Mouse (Mus musculus) neural tube, embryonic 12.5 days (tissue): ENCODE measurements around the gene Ttll1. TPM values are rescaled to one million over a fixed set of nuclear protein-coding genes. Genes with fewer than 3 reads are reported as not detected.

Experiments used
- ATAC-seq: fragments of 200-750 bp; cut with Nextera tagmentation; 2 replicates; pipeline ENCODE4 v1.8.0; 2017; ENCODE audit warnings: low read depth, mild to moderate bottlenecking, moderate TSS enrichment, moderate library complexity; ENCODE audit not compliant: low FRiP score
- H3K27ac ChIP-seq: fragments of 300-500 bp; sonication (generic); 2 replicates; pipeline ENCODE4 v1.5.1; 2016
- H3K27me3 ChIP-seq: fragments of 300-500 bp; sonication (generic); replicated peaks from 2 replicates; pipeline ENCODE4 v1.6.1; 2016; ENCODE audit warnings: mild to moderate bottlenecking
- H3K36me3 ChIP-seq: fragments of 300-500 bp; sonication (generic); 2 replicates; pipeline ENCODE4 v1.6.1; 2016; ENCODE audit warnings: mild to moderate bottlenecking
- H3K4me1 ChIP-seq: fragments of 300-500 bp; sonication (generic); 2 replicates; pipeline ENCODE4 v1.6.1; 2016
- H3K4me2 ChIP-seq: fragments of 300-500 bp; sonication (generic); replicated peaks from 2 replicates; pipeline ENCODE4 v1.6.1; 2016; ENCODE audit warnings: mild to moderate bottlenecking
- H3K4me3 ChIP-seq: fragments of 300-500 bp; sonication (generic); 2 replicates; pipeline ENCODE4 v1.5.1; 2016
- H3K9ac ChIP-seq: fragments of 300-500 bp; sonication (generic); 2 replicates; pipeline ENCODE4 v1.6.1; 2016; ENCODE audit warnings: mild to moderate bottlenecking
- H3K9me3 ChIP-seq: fragments of 300-500 bp; sonication (generic); 2 replicates; pipeline ENCODE4 v1.6.1; 2016; ENCODE audit warnings: mild to moderate bottlenecking
- WGBS: fragments of 180-500 bp; shearing (Covaris S2); methylation state at CpG from one replicate; pipeline ENCODE4 v1.1.7; 2016; 5-methylcytosine and 5-hydroxymethylcytosine counted together
- polyA plus RNA-seq: library from polyadenylated mRNA; unstranded; fragments of >200 nt; fragmentation: Nextera tagmentation; extraction: Ambion mirVana; gene quantifications from 2 replicates; pipeline ENCODE4 v1.2.1, GENCODE M21; 2016

Ttll1 gene
- polyA plus RNA-seq, 1 experiment from 2014 or later: 77.8 TPM

- H3K27ac ChIP-seq: no peak overlapping the region
- no peaks in the 10 kb centered on the region for H3K36me3 ChIP-seq
- H3K4me2 ChIP-seq: no peak overlapping the region
- WGBS: 25% methylated on average over 5 of the region's 5 CpGs
- no peaks in the 10 kb centered on the region for H3K9me3 ChIP-seq
- H3K27me3 ChIP-seq: peaks cover 4% of the 10 kb centered on the region; the same call in 1 of the 2 replicates
- no peaks in the 10 kb centered on the region for H3K4me1 ChIP-seq
- no peak for ATAC-seq
- H3K4me3 ChIP-seq: no peak overlapping the region
- H3K9ac ChIP-seq: no peak overlapping the region
Observed at GRCm38 (mm10) chr15:83474466-83474836, 36.2 kb downstream of the Ttll1 start.

DNA sequence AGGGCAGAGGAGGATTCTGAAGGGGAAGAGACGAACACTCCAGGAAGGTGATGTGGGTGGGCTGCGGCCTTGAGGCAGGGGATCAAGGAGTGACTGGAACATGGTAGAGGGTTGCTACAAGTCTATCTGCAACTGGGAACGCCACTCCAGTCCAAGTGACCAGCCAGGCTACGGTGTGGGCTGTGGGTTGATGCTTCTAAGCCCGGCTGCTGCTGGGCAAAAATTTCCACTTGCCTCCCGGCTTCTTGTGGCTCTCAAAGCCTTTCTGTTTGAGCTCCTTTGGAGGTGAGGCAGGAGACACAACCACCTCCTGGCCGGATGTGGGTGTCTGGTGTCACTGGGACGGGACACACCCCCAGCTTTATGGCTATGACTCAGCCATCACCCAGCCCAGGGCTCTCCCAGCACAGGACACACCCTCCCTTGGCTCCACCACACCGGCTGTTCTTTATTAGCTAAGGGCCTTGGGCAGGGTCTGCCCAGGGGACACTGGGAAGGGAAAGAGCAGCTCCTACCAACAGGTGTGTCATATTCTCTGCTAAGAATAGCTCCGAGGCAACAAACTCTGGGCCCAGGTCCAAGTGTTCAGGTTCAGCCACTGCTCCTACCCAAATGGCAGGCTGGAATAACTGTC is 36.7 kb downstream of the Ttll1 start:
- Histone ChIP-seq H3K27me3 (peaks cover 4% of the 10 kb centered on the region; the same call in 1 of the 2 replicates), H3K36me3 (no peaks in the 10 kb centered on the region), H3K27ac (no peak overlapping the region), H3K4me1 (no peaks in the 10 kb centered on the region), H3K9me3 (no peaks in the 10 kb centered on the region), H3K4me2 (no peak overlapping the region), H3K9ac (no peak overlapping the region), H3K4me3 (no peak overlapping the region)
- WGBS: 57% methylated on average over 10 of the region's 10 CpGs
- ATAC-seq: no peak

- Histone ChIP-seq H3K27ac (no peak overlapping the region), H3K36me3 (no peaks in the 10 kb centered on the region), H3K9ac (no peak overlapping the region), H3K4me1 (no peaks in the 10 kb centered on the region), H3K27me3 (peaks cover 4% of the 10 kb centered on the region; the same call in 1 of the 2 replicates), H3K4me3 (no peak overlapping the region), H3K4me2 (no peak overlapping the region), H3K9me3 (no peaks in the 10 kb centered on the region)
- ATAC-seq: no peak
- WGBS: 93% methylated on average over 1 of the region's 1 CpGs
Observed at GRCm38 (mm10) chr15:83473251-83473650, 37.4 kb downstream of the Ttll1 start.

DNA sequence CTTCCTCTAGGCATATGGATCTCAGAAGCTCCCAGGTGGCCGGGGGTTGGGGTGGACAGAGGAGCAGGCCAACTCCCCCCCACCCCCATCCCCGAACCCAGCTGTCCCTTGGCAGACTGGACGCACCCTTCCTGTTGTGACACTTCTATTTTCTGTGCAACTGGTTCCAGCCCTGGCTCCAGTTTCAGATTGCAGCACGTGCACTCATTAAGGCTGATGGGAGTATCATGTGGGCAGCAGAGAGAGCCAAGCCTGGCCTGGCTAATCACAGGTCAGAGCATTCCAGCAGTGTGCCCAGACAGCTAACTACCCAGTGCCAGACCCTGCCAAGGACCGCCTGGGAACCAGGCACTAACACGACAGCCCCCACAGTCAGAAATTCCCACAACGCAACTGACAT is 39.2 kb downstream of the Ttll1 start:
- H3K36me3 ChIP-seq: no peaks in the 10 kb centered on the region
- H3K4me3 ChIP-seq: no peak overlapping the region
- H3K4me2 ChIP-seq: no peak overlapping the region
- ATAC-seq: no peak
- 77% methylated on average over 7 of the region's 7 CpGs for WGBS
- H3K4me1 ChIP-seq: no peaks in the 10 kb centered on the region
- no peak overlapping the region for H3K27ac ChIP-seq
- H3K9me3 ChIP-seq: no peaks in the 10 kb centered on the region
- H3K27me3 ChIP-seq: peaks cover 4% of the 10 kb centered on the region; the same call in 1 of the 2 replicates
- H3K9ac ChIP-seq: no peak overlapping the region

DNA sequence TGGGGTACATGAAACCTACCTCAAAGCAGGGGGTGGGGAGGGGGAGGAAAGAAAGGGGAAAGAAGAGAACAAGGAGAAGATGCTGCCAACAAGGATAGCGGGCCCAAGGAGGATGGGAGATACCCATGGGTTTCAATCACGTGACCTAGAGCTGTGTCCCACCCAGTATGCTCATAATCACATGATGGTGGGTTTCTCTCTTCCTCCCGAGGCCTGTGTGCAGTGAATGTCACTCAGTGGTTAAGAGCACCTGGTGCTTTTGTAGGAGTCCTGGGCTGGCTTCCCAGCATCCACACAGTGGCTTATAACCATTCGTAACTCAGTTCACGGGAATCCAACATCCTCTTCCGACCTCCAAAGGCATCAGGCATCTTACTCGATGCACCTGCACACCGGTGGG is 40.2 kb downstream of the Ttll1 start:
- Histone ChIP-seq H3K9me3 (no peaks in the 10 kb centered on the region), H3K27ac (no peak overlapping the region), H3K4me2 (no peak overlapping the region), H3K27me3 (peaks cover 4% of the 10 kb centered on the region; the same call in 1 of the 2 replicates), H3K9ac (no peak overlapping the region), H3K4me3 (no peak overlapping the region), H3K36me3 (no peaks in the 10 kb centered on the region), H3K4me1 (no peaks in the 10 kb centered on the region)
- ATAC-seq: no peak
- WGBS: 85% methylated on average over 8 of the region's 8 CpGs

- Histone ChIP-seq H3K4me1 (no peaks in the 10 kb centered on the region), H3K36me3 (no peaks in the 10 kb centered on the region), H3K9ac (no peak overlapping the region), H3K4me3 (no peak overlapping the region), H3K4me2 (no peak overlapping the region), H3K27me3 (peaks cover 4% of the 10 kb centered on the region; the same call in 1 of the 2 replicates), H3K27ac (no peak overlapping the region), H3K9me3 (no peaks in the 10 kb centered on the region)
- 65% methylated on average over 6 of the region's 6 CpGs for WGBS
- no peak for ATAC-seq
Observed at GRCm38 (mm10) chr15:83469279-83469821, 41.3 kb downstream of the Ttll1 start.

- 91% methylated on average over 9 of the region's 9 CpGs for WGBS
- H3K27ac ChIP-seq: no peak overlapping the region
- H3K9me3 ChIP-seq: no peaks in the 10 kb centered on the region
- peaks cover 9% of the 10 kb centered on the region for H3K4me1 ChIP-seq
- H3K4me3 ChIP-seq: no peak overlapping the region
- H3K36me3 ChIP-seq: no peaks in the 10 kb centered on the region
- ATAC-seq: no peak
- H3K9ac ChIP-seq: no peak overlapping the region
- no peak overlapping the region for H3K4me2 ChIP-seq
- no peaks in the 10 kb centered on the region for H3K27me3 ChIP-seq
Observed at GRCm38 (mm10) chr15:83467232-83467966, 43.3 kb downstream of the Ttll1 start.

DNA sequence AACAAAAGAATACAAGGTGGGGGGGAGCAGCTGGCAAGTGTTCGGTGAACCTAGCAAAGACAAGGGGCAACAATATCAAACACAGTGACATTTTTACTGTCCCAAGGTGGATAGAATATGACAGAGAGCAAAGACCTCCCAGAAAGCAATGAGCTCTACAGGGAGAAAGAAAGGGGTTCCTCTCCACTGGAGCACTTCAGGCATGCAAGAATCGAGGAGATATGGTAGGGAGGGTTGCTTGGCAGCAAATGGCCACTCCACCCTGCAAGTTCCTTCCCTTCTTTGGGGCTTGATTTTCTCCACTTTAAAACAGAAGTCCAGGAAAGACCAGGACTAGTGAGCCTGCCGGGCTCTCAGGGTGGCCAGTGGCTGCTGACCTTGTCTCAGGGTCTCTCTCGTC is 44.4 kb downstream of the Ttll1 start:
- Histone ChIP-seq H3K9me3 (no peaks in the 10 kb centered on the region), H3K27ac (no peak overlapping the region), H3K4me3 (no peak overlapping the region), H3K36me3 (no peaks in the 10 kb centered on the region), H3K4me2 (no peak overlapping the region), H3K27me3 (no peaks in the 10 kb centered on the region), H3K9ac (no peak overlapping the region), H3K4me1 (peaks cover 9% of the 10 kb centered on the region)
- ATAC-seq: no peak
- 85% methylated on average over 4 of the region's 4 CpGs for WGBS

GRCm38 (mm10) chr15:83464905-83465650 is 45.6 kb downstream of the Ttll1 start:
- Histone ChIP-seq H3K27ac (no peak overlapping the region), H3K27me3 (no peaks in the 10 kb centered on the region), H3K9me3 (no peaks in the 10 kb centered on the region), H3K36me3 (no peaks in the 10 kb centered on the region), H3K4me3 (peak overlapping the region; percentile 70), H3K4me1 (peaks cover 9% of the 10 kb centered on the region), H3K9ac (no peak overlapping the region), H3K4me2 (peak overlapping the region; percentile 93)
- 79% methylated on average over 19 of the region's 19 CpGs for WGBS
- ATAC-seq: 0 out of 2 replicates have a peak, but pooled peaks have one; percentile 5

DNA sequence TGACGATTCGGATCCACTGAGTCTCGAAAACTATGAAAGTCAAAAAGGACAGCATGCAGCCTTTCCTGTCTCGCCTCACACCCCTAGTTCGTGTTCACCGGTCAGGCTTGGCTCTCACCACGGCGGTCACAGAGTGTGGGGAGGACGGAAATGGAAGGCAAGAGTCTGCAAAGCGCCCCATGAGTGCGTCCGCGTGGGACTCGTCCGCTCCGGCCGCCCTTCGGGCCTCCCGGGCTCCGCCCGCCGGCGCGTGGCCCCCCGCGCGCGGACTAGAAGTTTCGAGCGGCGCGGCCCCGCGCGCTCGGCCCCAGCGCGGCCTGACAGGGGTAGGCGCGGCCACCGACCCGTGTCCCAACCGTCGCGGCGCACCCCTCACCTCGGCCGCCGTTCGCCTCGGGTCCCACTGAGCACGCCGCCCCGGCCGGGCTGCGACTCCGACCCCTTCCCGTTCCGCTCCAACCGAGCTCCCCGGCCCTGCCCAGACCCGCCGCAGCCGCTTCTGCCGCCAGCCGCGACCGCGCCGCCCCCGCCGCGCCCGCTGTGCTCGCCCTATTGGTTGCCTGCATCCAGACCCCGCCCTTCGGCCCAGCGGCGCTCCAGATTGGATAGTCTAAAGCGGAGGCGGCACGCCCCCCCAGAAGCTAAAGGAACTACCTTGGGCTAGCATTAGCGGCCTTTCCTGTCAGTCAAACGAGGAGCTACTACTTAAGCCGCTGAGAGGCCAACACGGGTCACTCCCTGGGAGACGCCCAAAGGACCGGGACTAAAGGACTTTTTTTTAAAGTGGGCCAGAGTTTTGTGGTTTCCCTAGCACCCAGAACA is 46.4 kb downstream of the Ttll1 start, which contains the start of gene Pacsin2:
Gene Pacsin2, minus strand, starts transcription at position 524 of the 822 bp plus-strand sequence.
- Histone ChIP-seq H3K4me2 (peak within 1 kb of the TSS; percentile 93), H3K9me3 (no peaks in the 10 kb centered on the region), H3K36me3 (no peaks in the 10 kb centered on the region), H3K27ac (no peak within 1 kb of the TSS), H3K4me1 (peaks cover 9% of the 10 kb centered on the region), H3K9ac (peak within 1 kb of the TSS; percentile 71), H3K4me3 (peak within 1 kb of the TSS; percentile 70), H3K27me3 (no peaks in the 10 kb centered on the region)
- peak; percentile 99 for ATAC-seq
- WGBS: under 1% methylated on average over 88 of the region's 88 CpGs

DNA sequence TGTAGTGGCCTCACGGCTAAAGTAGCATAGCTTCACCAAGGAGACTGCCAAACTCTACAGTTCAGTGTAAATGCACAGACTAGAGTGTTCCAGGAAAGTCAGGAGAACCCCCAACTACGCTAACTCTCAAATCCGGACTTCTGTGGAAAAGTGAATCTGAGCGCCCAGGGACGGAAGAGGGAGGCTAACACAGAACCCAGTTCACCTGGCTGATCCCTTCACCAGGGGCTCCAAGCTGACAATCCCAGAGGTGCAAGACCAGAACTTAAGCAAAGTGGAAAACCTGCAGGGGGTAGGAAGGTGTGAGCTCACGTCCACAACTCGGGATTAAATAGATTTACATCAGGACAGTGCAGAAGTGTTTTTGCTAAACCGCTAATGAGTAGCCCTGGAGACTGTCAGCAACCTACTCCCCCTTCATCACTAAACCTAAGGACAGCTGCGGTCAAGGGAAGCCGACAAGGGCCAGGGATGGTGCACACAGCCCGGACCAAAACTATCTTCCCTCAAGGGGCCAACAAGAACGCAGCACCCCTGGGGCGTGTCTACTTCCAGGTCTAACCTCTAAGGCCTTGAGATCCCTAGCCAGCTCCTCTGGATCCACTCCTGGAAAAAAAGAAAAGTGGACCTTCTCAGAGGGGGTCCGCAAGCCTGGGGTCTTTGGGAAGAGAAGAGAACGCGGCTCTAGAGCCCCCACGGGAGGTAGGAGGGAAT is 47.2 kb downstream of the Ttll1 start:
- Histone ChIP-seq H3K4me3 (peak overlapping the region; percentile 70), H3K9ac (peak overlapping the region; percentile 71), H3K4me1 (peaks cover 9% of the 10 kb centered on the region), H3K4me2 (peak overlapping the region; percentile 93), H3K9me3 (no peaks in the 10 kb centered on the region), H3K27me3 (no peaks in the 10 kb centered on the region), H3K27ac (no peak overlapping the region), H3K36me3 (no peaks in the 10 kb centered on the region)
- WGBS: 9% methylated on average over 17 of the region's 17 CpGs
- ATAC-seq: no peak
